Mouse (Mus musculus) adrenal gland (tissue): ENCODE data around the gene Gipr.

Source experiments
- microRNA-seq, 2 experiments: library from miRNA; unstranded; fragments of <30 nt; microRNA quantifications; one replicate each; pipeline ENCODE4; 2019

Gipr gene

Small RNAs within 50 kb of the gene (microRNA-seq; reads per million reads assigned to microRNA genes)
- gene Mir330, result 481 to 916 reads per million in 2 experiments
